Mouse (Mus musculus) liver, postnatal 0 days (tissue): ENCODE data around the gene Nptxr.

Experiments used
- CTCF ChIP-seq: sonication (generic); IDR thresholded peaks from 2 replicates; pipeline ENCODE4 v1.5.1; 2016; ENCODE audit warnings: antibody characterized with exemption, low read depth
- EP300 ChIP-seq: IDR thresholded peaks from 2 replicates; pipeline ENCODE4 v1.6.1; 2016; ENCODE audit warnings: antibody characterized with exemption, low read depth, mild to moderate bottlenecking

- TF ChIP-seq CTCF (no peak), EP300 (no peak)
Observed at GRCm38 (mm10) chr15:79766586-79767071, 37.9 kb downstream of the Nptxr start.
